Mouse (Mus musculus): ENCODE data around the gene Tmsb15l. TPM values are rescaled to one million over a fixed set of nuclear protein-coding genes. Genes with fewer than 3 reads are reported as not detected.
"Not testable (repeated sequence)": the region's sequence is repeated elsewhere in the genome, so short reads cannot be mapped to it uniquely, and the experiment has no call there.

Tmsb15l gene
- polyA plus RNA-seq, 1 experiment: 1.4 TPM

- Histone ChIP-seq H3K27me3 (ENCODE audit: control insufficient read depth, insufficient read depth, low read length, poor library complexity, severe bottlenecking) (no peaks in the 10 kb centered on the region), H3K9ac (ENCODE audit: low read depth, poor library complexity, severe bottlenecking) (no peak overlapping the region), H3K9me3 (replicated peaks; ENCODE audit: control insufficient read depth, insufficient read depth, low read length, poor library complexity, severe bottlenecking) (no peaks in the 10 kb centered on the region), H3K36me3 (ENCODE audit: control insufficient read depth, insufficient read depth, low read length, poor library complexity, severe bottlenecking) (no peaks in the 10 kb centered on the region), H3K27ac (ENCODE audit: insufficient read depth, low read length) (no peak overlapping the region), H3K4me3 (ENCODE audit: low read depth, low read length) (no peak overlapping the region), H3K4me1 (ENCODE audit: control insufficient read depth, insufficient read depth, low read length) (no peaks in the 10 kb centered on the region)
- TF ChIP-seq POLR2A (IDR thresholded peaks at IDR 0.05; ENCODE audit: insufficient read depth, low read length) (no peak), EP300 (IDR thresholded peaks at IDR 0.05; ENCODE audit: insufficient read depth, low read depth, low read length) (no peak), CTCF (IDR thresholded peaks at IDR 0.05; ENCODE audit: low read depth, low read length) (peak; percentile 28)
These were observed 17.0 kb downstream of the Tmsb15l start for GRCm38 (mm10) chrX:136959688-136960087.

GRCm38 (mm10) chrX:136958300-136958699 is 18.4 kb downstream of the Tmsb15l start:
- H3K9me3 ChIP-seq (replicated peaks; ENCODE audit: control insufficient read depth, insufficient read depth, low read length, poor library complexity, severe bottlenecking); H3K4me3 ChIP-seq (ENCODE audit: low read depth, low read length); H3K36me3 ChIP-seq (ENCODE audit: control insufficient read depth, insufficient read depth, low read length, poor library complexity, severe bottlenecking); H3K27me3 ChIP-seq (ENCODE audit: control insufficient read depth, insufficient read depth, low read length, poor library complexity, severe bottlenecking); H3K4me1 ChIP-seq (ENCODE audit: control insufficient read depth, insufficient read depth, low read length); H3K9ac ChIP-seq (ENCODE audit: low read depth, poor library complexity, severe bottlenecking); H3K27ac ChIP-seq (ENCODE audit: insufficient read depth, low read length): not testable (repeated sequence)

GRCm38 (mm10) chrX:136957583-136958279 is 18.9 kb downstream of the Tmsb15l start:
- H3K27me3 ChIP-seq (ENCODE audit: control insufficient read depth, insufficient read depth, low read length, poor library complexity, severe bottlenecking); H3K27ac ChIP-seq (ENCODE audit: insufficient read depth, low read length); H3K36me3 ChIP-seq (ENCODE audit: control insufficient read depth, insufficient read depth, low read length, poor library complexity, severe bottlenecking); H3K9ac ChIP-seq (ENCODE audit: low read depth, poor library complexity, severe bottlenecking); H3K4me1 ChIP-seq (ENCODE audit: control insufficient read depth, insufficient read depth, low read length); H3K9me3 ChIP-seq (replicated peaks; ENCODE audit: control insufficient read depth, insufficient read depth, low read length, poor library complexity, severe bottlenecking): not testable (repeated sequence)
- H3K4me3 ChIP-seq (ENCODE audit: low read depth, low read length): peak overlapping the region; percentile 63

GRCm38 (mm10) chrX:136937985-136938384 is 38.7 kb downstream of the Tmsb15l start:
- TF ChIP-seq CTCF (IDR thresholded peaks at IDR 0.05; ENCODE audit: low read depth, low read length) (no peak), EP300 (IDR thresholded peaks at IDR 0.05; ENCODE audit: insufficient read depth, low read depth, low read length) (no peak), POLR2A (IDR thresholded peaks at IDR 0.05; ENCODE audit: insufficient read depth, low read length) (no peak)
- no peaks in the 10 kb centered on the region for H3K36me3 ChIP-seq (ENCODE audit: control insufficient read depth, insufficient read depth, low read length, poor library complexity, severe bottlenecking)
- H3K4me1 ChIP-seq (ENCODE audit: control insufficient read depth, insufficient read depth, low read length): no peaks in the 10 kb centered on the region
- no peak overlapping the region for H3K27ac ChIP-seq (ENCODE audit: insufficient read depth, low read length)
- H3K27me3 ChIP-seq (ENCODE audit: control insufficient read depth, insufficient read depth, low read length, poor library complexity, severe bottlenecking): no peaks in the 10 kb centered on the region
- H3K4me3 ChIP-seq (ENCODE audit: low read depth, low read length): no peak overlapping the region
- H3K9me3 ChIP-seq (replicated peaks; ENCODE audit: control insufficient read depth, insufficient read depth, low read length, poor library complexity, severe bottlenecking): no peaks in the 10 kb centered on the region
- H3K9ac ChIP-seq (ENCODE audit: low read depth, poor library complexity, severe bottlenecking): no peak overlapping the region

- no peaks in the 10 kb centered on the region for H3K9me3 ChIP-seq (replicated peaks; ENCODE audit: control insufficient read depth, insufficient read depth, low read length, poor library complexity, severe bottlenecking)
- H3K27ac ChIP-seq (ENCODE audit: insufficient read depth, low read length): no peak within 1 kb of the TSS
- H3K9ac ChIP-seq (ENCODE audit: low read depth, poor library complexity, severe bottlenecking): no peak within 1 kb of the TSS
- no peaks in the 10 kb centered on the region for H3K27me3 ChIP-seq (ENCODE audit: control insufficient read depth, insufficient read depth, low read length, poor library complexity, severe bottlenecking)
- no peaks in the 10 kb centered on the region for H3K4me1 ChIP-seq (ENCODE audit: control insufficient read depth, insufficient read depth, low read length)
- H3K36me3 ChIP-seq (ENCODE audit: control insufficient read depth, insufficient read depth, low read length, poor library complexity, severe bottlenecking): no peaks in the 10 kb centered on the region
- no peak for TF ChIP-seq POLR2A (IDR thresholded peaks at IDR 0.05; ENCODE audit: insufficient read depth, low read length)
- no peak for TF ChIP-seq CTCF (IDR thresholded peaks at IDR 0.05; ENCODE audit: low read depth, low read length)
- no peak for TF ChIP-seq EP300 (IDR thresholded peaks at IDR 0.05; ENCODE audit: insufficient read depth, low read depth, low read length)
- no peak within 1 kb of the TSS for H3K4me3 ChIP-seq (ENCODE audit: low read depth, low read length)
These were observed 49.6 kb downstream of the Tmsb15l start, which contains the start of gene H2bfm for GRCm38 (mm10) chrX:136927031-136927430. TSS of gene H2bfm (plus strand) at chrX:136927325.

- no peak overlapping the region for H3K27ac ChIP-seq (ENCODE audit: insufficient read depth, low read length)
- H3K9ac ChIP-seq (ENCODE audit: low read depth, poor library complexity, severe bottlenecking): no peak overlapping the region
- no peak overlapping the region for H3K4me3 ChIP-seq (ENCODE audit: low read depth, low read length)
- H3K36me3 ChIP-seq (ENCODE audit: control insufficient read depth, insufficient read depth, low read length, poor library complexity, severe bottlenecking): no peaks in the 10 kb centered on the region
- no peaks in the 10 kb centered on the region for H3K4me1 ChIP-seq (ENCODE audit: control insufficient read depth, insufficient read depth, low read length)
- H3K27me3 ChIP-seq (ENCODE audit: control insufficient read depth, insufficient read depth, low read length, poor library complexity, severe bottlenecking): no peaks in the 10 kb centered on the region
- TF ChIP-seq EP300 (IDR thresholded peaks at IDR 0.05; ENCODE audit: insufficient read depth, low read depth, low read length) (no peak), POLR2A (IDR thresholded peaks at IDR 0.05; ENCODE audit: insufficient read depth, low read length) (no peak), CTCF (IDR thresholded peaks at IDR 0.05; ENCODE audit: low read depth, low read length) (no peak)
- no peaks in the 10 kb centered on the region for H3K9me3 ChIP-seq (replicated peaks; ENCODE audit: control insufficient read depth, insufficient read depth, low read length, poor library complexity, severe bottlenecking)
These were observed 50.8 kb downstream of the Tmsb15l start for GRCm38 (mm10) chrX:136925863-136926262.

Other genes with a start within 250 kb of the Tmsb15l start
- 791 and 797 TPM in 2 replicates for gene Morf4l2, start 233.2 kb downstream of the Tmsb15l start, polyA plus RNA-seq (2011; ENCODE audit: insufficient read depth, insufficient read length, low read depth, missing spikeins)
- gene Glra4, start 196.7 kb downstream of the Tmsb15l start, polyA plus RNA-seq (2011; ENCODE audit: insufficient read depth, insufficient read length, low read depth, missing spikeins): not detected in 2 replicates
- 4.0 and 7.5 TPM in 2 replicates for gene Plp1, start 154.2 kb downstream of the Tmsb15l start, polyA plus RNA-seq (2011; ENCODE audit: insufficient read depth, insufficient read length, low read depth, missing spikeins)
- gene Rab9b, start 108.1 kb downstream of the Tmsb15l start, polyA plus RNA-seq (2011; ENCODE audit: insufficient read depth, insufficient read length, low read depth, missing spikeins): not detected in 2 replicates
- gene H2bfm, start 49.5 kb downstream of the Tmsb15l start, polyA plus RNA-seq (2011; ENCODE audit: insufficient read depth, insufficient read length, low read depth, missing spikeins): not detected in 2 replicates
- 24.3 and 34.1 TPM in 2 replicates for gene Tmsb15b2, start 1.4 kb downstream of the Tmsb15l start, polyA plus RNA-seq (2011; ENCODE audit: insufficient read depth, insufficient read length, low read depth, missing spikeins)
- gene Tmsb15b1, start within 50 bp of the Tmsb15l start, polyA plus RNA-seq (2011; ENCODE audit: insufficient read depth, insufficient read length, low read depth, missing spikeins): 38.2 and 38.7 TPM in 2 replicates
- 2.2 and 2.4 TPM in 2 replicates for gene Zcchc18, start 16.3 kb upstream of the Tmsb15l start, polyA plus RNA-seq (2011; ENCODE audit: insufficient read depth, insufficient read length, low read depth, missing spikeins)
- gene Slc25a53, start 61.4 kb upstream of the Tmsb15l start, polyA plus RNA-seq (2011; ENCODE audit: insufficient read depth, insufficient read length, low read depth, missing spikeins): 11.6 and 14.0 TPM in 2 replicates
- 12.2 and 12.9 TPM in 2 replicates for gene Fam199x, start 72.7 kb upstream of the Tmsb15l start, polyA plus RNA-seq (2011; ENCODE audit: insufficient read depth, insufficient read length, low read depth, missing spikeins)
- gene Esx1, start 145.2 kb upstream of the Tmsb15l start, polyA plus RNA-seq (2011; ENCODE audit: insufficient read depth, insufficient read length, low read depth, missing spikeins): 15.6 and 18.6 TPM in 2 replicates